Mouse (Mus musculus): ENCODE measurements around the gene Cldn15. TPM values are rescaled to one million over a fixed set of nuclear protein-coding genes. Genes with fewer than 3 reads are reported as not detected.

The Cldn15 gene
- total RNA-seq, 2 experiments from 2014 or later, result 0.17 TPM; not detected in 1

Small RNAs within 50 kb of the gene (microRNA-seq; reads per million reads assigned to microRNA genes)
- 441 to 492 reads per million in 2 experiments for gene Mir702

Other genes starting within 250 kb of the Cldn15 start
- gene Col26a1, start 83.4 kb upstream of the Cldn15 start, total RNA-seq (2021), result 10 to 100 TPM; 17.2 to 20.4 TPM
- 100 to 1,000 TPM in 1 of 2 experiments, 10 to 100 TPM in 1; 98.1 to 110 TPM for gene Ift22, start 58.5 kb upstream of the Cldn15 start, total RNA-seq (2021)
- 100 to 1,000 TPM; 233 to 242 TPM for gene Fis1, start 13.3 kb upstream of the Cldn15 start, total RNA-seq (2021)
- gene Plod3, start 20.4 kb downstream of the Cldn15 start, total RNA-seq (2021), result 10 to 100 TPM; 32.2 to 36.5 TPM
- gene Znhit1, start 21.4 kb downstream of the Cldn15 start, total RNA-seq (2021), result 10 to 100 TPM; 79.0 to 82.7 TPM
- gene Vgf, start 59.8 kb downstream of the Cldn15 start, total RNA-seq (2021), result 100 to 1,000 TPM; 278 to 317 TPM
- 100 to 1,000 TPM; 235 to 257 TPM for gene Ap1s1, start 79.5 kb downstream of the Cldn15 start, total RNA-seq (2021)
- gene Serpine1, start 105.7 kb downstream of the Cldn15 start, total RNA-seq (2021), result 1 to 10 TPM in 1 of 2 experiments, under 1 TPM in 1; 0.76 to 1.3 TPM
- gene Trim56, start 149.6 kb downstream of the Cldn15 start, total RNA-seq (2021), result 1 to 10 TPM; 3.3 to 3.7 TPM
- not detected for gene Muc3, start 182.7 kb downstream of the Cldn15 start, total RNA-seq (2021)
- 1 to 10 TPM; 3.7 to 4.0 TPM for gene Muc3a, start 245.8 kb downstream of the Cldn15 start, total RNA-seq (2021)

Data from left cerebral cortex, postnatal 14 days (tissue).